Mouse (Mus musculus): ENCODE measurements around the gene Sec61a2. TPM values are rescaled to one million over a fixed set of nuclear protein-coding genes. Genes with fewer than 3 reads are reported as not detected.
A peak's percentile ranks its signal among the peaks of the same experiment; 100 is the strongest.

The Sec61a2 gene
- 81.9 and 87.1 TPM in 2 replicates for polyA plus RNA-seq (2014; fragmentation: Nextera tagmentation; extraction: Ambion mirVana)

DNA sequence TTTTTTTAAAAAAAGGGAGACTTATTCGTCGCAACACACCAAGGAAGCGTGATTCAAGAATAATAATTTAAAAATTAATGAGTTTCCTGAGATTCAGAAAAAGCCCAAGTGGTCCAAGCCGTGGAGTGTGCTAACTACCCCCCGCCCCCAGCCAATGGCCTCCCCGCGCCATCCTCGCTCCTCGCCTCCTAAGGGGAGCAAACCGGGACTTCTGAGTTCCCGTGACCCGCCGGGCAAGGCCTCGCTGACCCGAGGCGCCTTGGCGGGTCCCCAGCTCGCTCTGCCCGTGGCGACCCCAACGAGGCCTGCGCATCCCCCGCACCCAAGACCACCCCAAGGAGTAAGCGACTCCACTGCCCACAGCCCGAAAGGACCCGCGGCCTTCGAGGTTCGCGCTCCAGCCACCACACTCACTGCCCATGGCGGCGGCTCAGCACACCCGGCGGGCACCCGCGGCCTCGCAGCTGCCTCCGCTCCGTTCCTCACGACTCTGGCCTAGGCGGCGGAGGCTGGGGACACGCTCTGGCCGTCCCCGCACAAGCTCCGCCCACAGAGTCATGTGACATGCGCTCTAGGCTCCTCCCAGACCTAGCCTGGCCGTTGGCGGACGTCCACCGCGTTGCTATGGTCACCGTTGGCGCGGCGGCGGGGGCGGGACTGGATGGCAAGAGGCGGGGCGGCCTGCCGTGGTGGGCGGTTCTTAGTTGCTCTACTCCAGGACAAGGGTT, at the start of gene Sec61a2:
Gene Sec61a2, minus strand, starts transcription at position 590 of the 728 bp plus-strand sequence.
- peak; percentile 100 for ATAC-seq (ENCODE audit: insufficient number of reproducible peaks, low FRiP score, low TSS enrichment, low read depth)
- WGBS: under 1% methylated on average over 62 of the region's 62 CpGs
- Histone ChIP-seq H3K4me1 (ENCODE audit: control insufficient read depth, insufficient read depth, low read length) (peaks cover 3% of the 10 kb centered on the region; the same call in 1 of the 2 replicates), H3K9me3 (ENCODE audit: control insufficient read depth, low read length) (no peaks in the 10 kb centered on the region), H3K4me3 (ENCODE audit: low read depth, low read length) (peak within 1 kb of the TSS; percentile 76), H3K36me3 (ENCODE audit: control insufficient read depth, insufficient read depth, low read length) (no peaks in the 10 kb centered on the region), H3K9ac (ENCODE audit: low read length) (peak within 1 kb of the TSS; percentile 84), H3K4me2 (ENCODE audit: low read depth, severe bottlenecking) (peak within 1 kb of the TSS; percentile 33), H3K27me3 (ENCODE audit: control insufficient read depth, insufficient read depth, low read length) (no peaks in the 10 kb centered on the region), H3K27ac (replicated peaks; ENCODE audit: low read depth, low read length) (peak within 1 kb of the TSS; percentile 57; the same call in 1 of the 2 replicates)
- DNase-seq (ENCODE audit: low spot score): peak; percentile 99

DNA sequence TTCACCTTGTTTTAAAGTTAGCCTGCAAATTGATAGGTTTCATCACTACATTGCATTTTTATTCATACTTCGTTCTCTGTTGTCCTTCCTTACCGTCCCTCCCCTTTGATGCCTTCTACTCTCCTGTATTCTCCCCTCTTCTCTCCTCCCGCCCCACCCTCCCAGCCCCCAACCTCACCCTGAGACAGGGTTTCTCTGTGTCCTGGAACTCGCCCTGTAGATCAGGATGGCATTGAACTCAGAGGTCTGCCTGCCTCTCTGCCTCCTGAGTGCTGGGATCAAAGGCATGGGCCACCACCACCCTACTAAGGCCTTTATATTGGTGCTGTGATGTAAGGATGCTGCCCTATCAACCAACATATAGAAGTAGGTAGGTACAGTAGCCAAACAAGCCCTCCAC, 47.8 kb upstream of the Sec61a2 start:
- H3K27ac ChIP-seq (replicated peaks; ENCODE audit: low read depth, low read length): no peak overlapping the region
- no peaks in the 10 kb centered on the region for H3K27me3 ChIP-seq (ENCODE audit: control insufficient read depth, insufficient read depth, low read length)
- peak overlapping the region; percentile 85 for H3K4me2 ChIP-seq (ENCODE audit: low read depth, severe bottlenecking)
- peak overlapping the region; percentile 60; the same call in 1 of the 2 replicates for H3K4me3 ChIP-seq (ENCODE audit: low read depth, low read length)
- H3K9ac ChIP-seq (ENCODE audit: low read length): no peak overlapping the region
- DNase-seq (ENCODE audit: low spot score): no peak
- 36% methylated on average over 4 of the region's 4 CpGs for WGBS
- no peaks in the 10 kb centered on the region for H3K9me3 ChIP-seq (ENCODE audit: control insufficient read depth, low read length)
- no peaks in the 10 kb centered on the region for H3K36me3 ChIP-seq (ENCODE audit: control insufficient read depth, insufficient read depth, low read length)
- 0 out of 2 replicates have a peak, but pooled peaks have one; percentile 64 for ATAC-seq (ENCODE audit: insufficient number of reproducible peaks, low FRiP score, low TSS enrichment, low read depth)
- H3K4me1 ChIP-seq (ENCODE audit: control insufficient read depth, insufficient read depth, low read length): no peaks in the 10 kb centered on the region

DNA sequence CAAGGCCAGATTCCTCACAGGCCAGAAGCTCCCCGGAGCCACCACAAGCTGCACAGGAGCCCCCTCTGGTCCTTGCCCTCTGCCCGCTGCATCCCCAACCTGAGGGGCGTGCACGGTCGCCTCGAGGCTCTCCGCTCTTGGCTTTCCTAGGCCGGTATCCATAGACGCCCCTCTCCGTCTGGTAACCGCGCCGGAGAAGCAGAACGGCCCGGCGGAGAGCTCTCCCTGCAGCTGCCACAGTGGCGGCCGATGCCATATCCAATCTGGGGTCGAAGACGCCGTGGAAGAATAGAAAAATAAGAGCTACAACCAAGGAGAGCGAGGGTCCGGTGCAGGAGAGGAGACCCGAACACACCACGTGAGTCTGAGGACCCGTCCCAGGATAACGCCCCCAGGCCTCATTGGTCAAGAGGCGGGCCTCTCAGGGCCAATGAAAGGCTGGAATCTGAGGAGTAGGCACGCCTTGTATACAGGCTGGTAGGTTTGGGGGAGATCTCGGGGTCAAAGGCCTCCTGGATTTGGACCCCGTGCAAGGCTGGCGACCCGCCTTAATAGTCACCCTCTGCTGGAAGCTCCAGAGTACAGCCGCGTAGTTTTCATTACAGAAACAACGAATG, 47.3 kb upstream of the Sec61a2 start, which contains the start of gene Dhtkd1:
Gene Dhtkd1, minus strand, starts transcription at position 377 of the 617 bp plus-strand sequence.
- peak within 1 kb of the TSS; percentile 65 for H3K9ac ChIP-seq (ENCODE audit: low read length)
- no peaks in the 10 kb centered on the region for H3K27me3 ChIP-seq (ENCODE audit: control insufficient read depth, insufficient read depth, low read length)
- H3K27ac ChIP-seq (replicated peaks; ENCODE audit: low read depth, low read length): no peak within 1 kb of the TSS
- peak within 1 kb of the TSS; percentile 85 for H3K4me2 ChIP-seq (ENCODE audit: low read depth, severe bottlenecking)
- H3K4me1 ChIP-seq (ENCODE audit: control insufficient read depth, insufficient read depth, low read length): no peaks in the 10 kb centered on the region
- peak within 1 kb of the TSS; percentile 60 for H3K4me3 ChIP-seq (ENCODE audit: low read depth, low read length)
- DNase-seq (ENCODE audit: low spot score) (peak; percentile 84), ATAC-seq (ENCODE audit: insufficient number of reproducible peaks, low FRiP score, low TSS enrichment, low read depth) (peak; percentile 95)
- H3K9me3 ChIP-seq (ENCODE audit: control insufficient read depth, low read length): no peaks in the 10 kb centered on the region
- H3K36me3 ChIP-seq (ENCODE audit: control insufficient read depth, insufficient read depth, low read length): no peaks in the 10 kb centered on the region
- WGBS: under 1% methylated on average over 36 of the region's 36 CpGs

DNA sequence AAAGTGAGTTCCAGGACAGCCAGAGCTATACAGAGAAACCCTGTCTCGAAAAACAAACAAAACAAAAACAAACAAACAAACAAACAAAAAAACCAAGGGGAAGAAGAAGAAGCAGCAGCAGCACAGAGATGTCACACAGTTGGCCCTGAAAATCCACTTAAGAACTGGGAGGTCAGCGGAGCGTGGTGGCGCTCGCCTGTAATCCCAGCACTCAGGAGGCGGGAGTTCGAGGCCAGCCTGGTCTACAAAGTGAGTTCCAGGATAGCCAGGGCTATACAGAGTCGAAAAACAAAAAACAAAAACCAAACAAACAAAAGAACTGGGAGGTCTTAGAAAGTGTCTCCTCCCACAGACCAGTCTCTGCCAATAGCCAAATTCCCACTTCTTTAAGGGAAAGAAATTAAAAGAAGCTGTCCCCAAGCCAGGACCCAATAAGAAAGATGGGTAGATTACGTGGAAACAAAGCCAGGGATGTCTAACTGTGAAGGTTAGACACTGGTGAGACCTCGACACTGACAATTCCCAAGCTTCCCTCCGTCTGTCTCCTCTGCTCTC, 46.7 kb upstream of the Sec61a2 start:
- peak overlapping the region; percentile 60 for H3K4me3 ChIP-seq (ENCODE audit: low read depth, low read length)
- WGBS: 62% methylated on average over 11 of the region's 11 CpGs
- H3K9ac ChIP-seq (ENCODE audit: low read length): peak overlapping the region; percentile 65
- H3K27ac ChIP-seq (replicated peaks; ENCODE audit: low read depth, low read length): no peak overlapping the region
- peak overlapping the region; percentile 85 for H3K4me2 ChIP-seq (ENCODE audit: low read depth, severe bottlenecking)
- peak; percentile 33; the same call in 1 of the 2 replicates for ATAC-seq (ENCODE audit: insufficient number of reproducible peaks, low FRiP score, low TSS enrichment, low read depth)
- H3K9me3 ChIP-seq (ENCODE audit: control insufficient read depth, low read length): no peaks in the 10 kb centered on the region
- H3K36me3 ChIP-seq (ENCODE audit: control insufficient read depth, insufficient read depth, low read length): no peaks in the 10 kb centered on the region
- no peak for DNase-seq (ENCODE audit: low spot score)
- H3K4me1 ChIP-seq (ENCODE audit: control insufficient read depth, insufficient read depth, low read length): no peaks in the 10 kb centered on the region
- no peaks in the 10 kb centered on the region for H3K27me3 ChIP-seq (ENCODE audit: control insufficient read depth, insufficient read depth, low read length)

DNA sequence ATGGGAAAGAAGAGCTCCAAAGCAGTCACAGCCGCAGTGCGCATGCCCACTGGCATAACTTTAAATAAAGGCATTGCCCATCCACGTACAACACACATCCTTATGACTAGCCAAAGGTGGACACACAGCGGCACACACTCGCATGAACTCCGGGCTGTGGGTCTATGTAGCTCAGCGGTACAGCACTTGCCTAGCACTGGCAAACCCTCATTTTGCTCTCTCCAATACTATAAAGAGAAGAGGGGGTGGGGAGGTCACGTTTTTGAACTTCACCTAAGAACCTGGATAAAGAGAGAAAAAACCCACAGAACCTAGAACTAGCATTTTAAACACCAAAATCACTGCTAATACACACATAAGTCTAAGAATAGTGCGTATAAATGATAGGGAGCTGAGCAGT, 45.7 kb upstream of the Sec61a2 start:
- H3K4me1 ChIP-seq (ENCODE audit: control insufficient read depth, insufficient read depth, low read length): no peaks in the 10 kb centered on the region
- H3K4me2 ChIP-seq (ENCODE audit: low read depth, severe bottlenecking): no peak overlapping the region
- no peak for DNase-seq (ENCODE audit: low spot score)
- H3K9me3 ChIP-seq (ENCODE audit: control insufficient read depth, low read length): no peaks in the 10 kb centered on the region
- no peaks in the 10 kb centered on the region for H3K36me3 ChIP-seq (ENCODE audit: control insufficient read depth, insufficient read depth, low read length)
- no peaks in the 10 kb centered on the region for H3K27me3 ChIP-seq (ENCODE audit: control insufficient read depth, insufficient read depth, low read length)
- no peak overlapping the region for H3K4me3 ChIP-seq (ENCODE audit: low read depth, low read length)
- no peak for ATAC-seq (ENCODE audit: insufficient number of reproducible peaks, low FRiP score, low TSS enrichment, low read depth)
- 95% methylated on average over 9 of the region's 9 CpGs for WGBS
- no peak overlapping the region for H3K9ac ChIP-seq (ENCODE audit: low read length)
- no peak overlapping the region for H3K27ac ChIP-seq (replicated peaks; ENCODE audit: low read depth, low read length)

DNA sequence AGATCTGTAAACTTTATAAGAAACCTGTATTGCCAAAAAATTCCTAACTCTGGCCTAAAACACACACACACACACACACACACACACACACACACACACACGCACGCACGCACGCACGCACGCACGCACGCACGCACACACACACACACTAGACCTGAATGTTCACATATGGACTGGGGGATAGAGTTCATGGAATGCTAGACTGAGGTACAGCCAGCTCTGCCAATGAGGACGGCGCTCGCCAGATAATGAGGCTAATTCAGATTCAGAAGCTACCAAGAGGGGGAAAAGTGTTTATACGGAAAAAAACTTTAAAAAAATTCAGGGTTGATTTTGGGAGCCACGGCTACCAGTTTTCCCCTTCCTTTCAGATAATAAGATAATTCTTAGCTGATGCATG, 44.7 kb upstream of the Sec61a2 start:
- no peak overlapping the region for H3K4me2 ChIP-seq (ENCODE audit: low read depth, severe bottlenecking)
- no peaks in the 10 kb centered on the region for H3K27me3 ChIP-seq (ENCODE audit: control insufficient read depth, insufficient read depth, low read length)
- no peaks in the 10 kb centered on the region for H3K36me3 ChIP-seq (ENCODE audit: control insufficient read depth, insufficient read depth, low read length)
- no peak overlapping the region for H3K9ac ChIP-seq (ENCODE audit: low read length)
- no peak overlapping the region for H3K4me3 ChIP-seq (ENCODE audit: low read depth, low read length)
- H3K4me1 ChIP-seq (ENCODE audit: control insufficient read depth, insufficient read depth, low read length): no peaks in the 10 kb centered on the region
- WGBS: 88% methylated on average over 14 of the region's 14 CpGs
- H3K9me3 ChIP-seq (ENCODE audit: control insufficient read depth, low read length): no peaks in the 10 kb centered on the region
- H3K27ac ChIP-seq (replicated peaks; ENCODE audit: low read depth, low read length): no peak overlapping the region
- DNase-seq (ENCODE audit: low spot score): no peak
- no peak for ATAC-seq (ENCODE audit: insufficient number of reproducible peaks, low FRiP score, low TSS enrichment, low read depth)

DNA sequence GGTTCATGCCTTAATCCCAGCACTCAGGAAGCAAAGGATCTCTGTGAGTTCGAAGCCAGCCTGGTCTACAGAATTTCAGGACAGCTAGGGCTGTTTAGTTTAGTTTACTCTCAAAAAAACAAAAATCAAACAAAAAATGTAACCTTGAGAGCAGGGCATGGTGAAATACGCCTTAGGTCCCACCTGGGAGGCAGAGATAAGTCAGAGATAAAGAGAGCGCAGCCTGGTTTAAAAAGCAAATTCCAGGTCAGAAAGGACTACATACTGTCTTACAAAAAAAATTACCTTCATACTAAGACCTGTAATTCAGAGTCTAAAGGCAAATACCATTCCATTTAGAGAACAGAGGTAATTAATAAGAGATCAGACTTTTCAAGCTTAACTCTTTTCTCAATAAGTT, 44.1 kb upstream of the Sec61a2 start:
- H3K36me3 ChIP-seq (ENCODE audit: control insufficient read depth, insufficient read depth, low read length): no peaks in the 10 kb centered on the region
- no peak for DNase-seq (ENCODE audit: low spot score)
- no peak overlapping the region for H3K4me2 ChIP-seq (ENCODE audit: low read depth, severe bottlenecking)
- no peak overlapping the region for H3K27ac ChIP-seq (replicated peaks; ENCODE audit: low read depth, low read length)
- ATAC-seq (ENCODE audit: insufficient number of reproducible peaks, low FRiP score, low TSS enrichment, low read depth): no peak
- H3K9ac ChIP-seq (ENCODE audit: low read length): no peak overlapping the region
- no peaks in the 10 kb centered on the region for H3K9me3 ChIP-seq (ENCODE audit: control insufficient read depth, low read length)
- H3K4me1 ChIP-seq (ENCODE audit: control insufficient read depth, insufficient read depth, low read length): no peaks in the 10 kb centered on the region
- WGBS: 93% methylated on average over 3 of the region's 3 CpGs
- H3K4me3 ChIP-seq (ENCODE audit: low read depth, low read length): no peak overlapping the region
- H3K27me3 ChIP-seq (ENCODE audit: control insufficient read depth, insufficient read depth, low read length): no peaks in the 10 kb centered on the region

DNA sequence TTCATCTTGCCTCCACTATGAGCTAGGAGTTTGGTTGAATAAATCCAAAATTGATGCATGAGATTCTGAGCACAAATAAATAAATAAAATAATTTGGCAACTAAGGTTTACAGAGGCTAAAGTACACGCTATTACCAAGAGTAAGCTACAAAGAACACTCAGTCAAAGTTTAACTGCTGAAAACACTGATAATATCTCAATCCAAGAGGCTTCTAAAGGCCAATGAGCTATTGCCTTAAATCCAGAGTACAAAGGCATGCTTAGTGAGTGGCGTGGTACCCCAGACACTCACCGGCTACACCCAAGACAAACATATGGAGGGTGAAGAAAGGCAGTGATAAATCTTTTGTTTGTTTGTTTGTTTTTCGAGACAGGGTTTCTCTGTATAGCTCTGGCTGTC, 41.3 kb upstream of the Sec61a2 start:
- WGBS: 83% methylated on average over 4 of the region's 4 CpGs

More for the DNA sequence above, 41.3 kb upstream of the Sec61a2 start:
- no peaks in the 10 kb centered on the region for H3K36me3 ChIP-seq (ENCODE audit: control insufficient read depth, insufficient read depth, low read length)
- H3K27me3 ChIP-seq (ENCODE audit: control insufficient read depth, insufficient read depth, low read length): no peaks in the 10 kb centered on the region
- DNase-seq (ENCODE audit: low spot score): no peak
- no peak overlapping the region for H3K27ac ChIP-seq (replicated peaks; ENCODE audit: low read depth, low read length)
- no peaks in the 10 kb centered on the region for H3K9me3 ChIP-seq (ENCODE audit: control insufficient read depth, low read length)
- H3K4me1 ChIP-seq (ENCODE audit: control insufficient read depth, insufficient read depth, low read length): no peaks in the 10 kb centered on the region
- ATAC-seq (ENCODE audit: insufficient number of reproducible peaks, low FRiP score, low TSS enrichment, low read depth): no peak
- no peak overlapping the region for H3K4me3 ChIP-seq (ENCODE audit: low read depth, low read length)
- H3K9ac ChIP-seq (ENCODE audit: low read length): no peak overlapping the region
- H3K4me2 ChIP-seq (ENCODE audit: low read depth, severe bottlenecking): no peak overlapping the region
